Mouse (Mus musculus) left cerebral cortex, adult 11 months (tissue): ENCODE results near the gene Pde4dip.
A peak's percentile ranks its signal among the peaks of the same experiment; 100 is the strongest.

Experiments
- DNase-seq: peaks from one replicate; pipeline ENCODE4 v3.0.0; 2022; ENCODE audit warnings: low spot score

The Pde4dip gene

DNA sequence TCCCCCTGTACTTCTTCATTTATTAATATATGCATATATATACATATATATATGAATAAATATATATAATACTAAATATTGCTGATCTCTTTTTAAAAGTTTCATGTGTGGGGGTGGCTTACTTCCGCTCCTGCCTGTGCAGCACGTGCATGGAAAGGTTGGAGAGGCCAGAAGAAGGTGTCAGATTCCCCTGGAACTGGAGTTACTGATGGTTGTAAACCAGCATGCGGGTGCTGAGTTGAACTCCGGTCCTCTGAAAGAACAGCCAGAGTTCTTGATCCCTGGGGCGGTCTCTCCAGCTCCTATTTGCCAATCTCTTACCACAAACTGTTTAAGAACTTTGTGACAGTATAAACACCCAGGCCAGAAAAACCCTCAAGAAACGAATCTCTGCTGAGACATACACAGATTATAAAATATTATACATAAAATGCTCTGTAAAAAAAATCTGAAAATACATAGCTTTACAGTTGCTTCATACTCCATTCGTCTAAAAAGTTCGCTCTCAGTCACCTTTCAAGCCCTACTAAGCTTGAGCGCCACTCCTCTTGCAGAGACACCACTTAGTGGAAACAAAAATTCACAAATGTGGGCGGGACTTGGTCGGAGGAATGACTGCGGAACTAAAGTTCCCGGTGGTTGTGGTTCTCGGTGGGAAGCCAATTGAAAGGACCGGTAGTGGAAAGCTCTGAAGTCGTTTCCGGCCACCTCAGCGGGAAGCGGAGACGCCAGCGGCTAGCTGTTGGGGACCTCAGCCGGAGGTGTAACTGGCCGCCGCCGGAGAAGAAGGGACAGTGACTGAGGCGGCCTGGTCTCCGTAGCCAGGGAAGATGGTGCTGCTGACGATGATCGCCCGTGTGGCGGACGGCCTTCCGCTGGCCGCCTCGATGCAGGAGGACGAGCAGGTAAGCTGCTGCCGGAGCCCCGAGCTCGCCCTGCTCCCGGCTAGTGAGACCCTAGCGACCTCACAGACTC, 12.3 kb upstream of the Pde4dip start, which contains the start of gene Sec22b:
TSS of gene Sec22b (plus strand) at position 675 of the 975 bp plus-strand sequence.
- peak; percentile 75 for DNase-seq

DNA sequence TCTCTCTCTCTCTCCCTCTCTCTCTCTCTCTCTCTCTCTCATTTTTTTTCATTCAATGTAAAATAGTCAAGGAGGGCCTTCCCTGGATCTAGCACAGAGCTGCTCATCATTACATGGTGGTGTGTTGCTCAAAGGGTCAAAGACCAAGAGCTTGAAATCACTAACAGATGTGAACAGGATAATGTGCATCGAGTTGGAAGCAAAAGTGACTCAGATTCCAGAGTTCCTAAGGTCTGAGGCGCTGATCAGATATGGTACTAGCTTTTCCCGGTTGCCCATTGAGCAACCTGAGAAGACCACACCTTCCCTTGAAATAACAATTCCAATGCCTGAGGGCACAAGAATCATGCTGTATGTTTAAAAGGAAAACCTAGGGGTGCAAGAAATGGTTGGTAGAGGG, 9.9 kb upstream of the Pde4dip start:
- DNase-seq, result no peak

DNA sequence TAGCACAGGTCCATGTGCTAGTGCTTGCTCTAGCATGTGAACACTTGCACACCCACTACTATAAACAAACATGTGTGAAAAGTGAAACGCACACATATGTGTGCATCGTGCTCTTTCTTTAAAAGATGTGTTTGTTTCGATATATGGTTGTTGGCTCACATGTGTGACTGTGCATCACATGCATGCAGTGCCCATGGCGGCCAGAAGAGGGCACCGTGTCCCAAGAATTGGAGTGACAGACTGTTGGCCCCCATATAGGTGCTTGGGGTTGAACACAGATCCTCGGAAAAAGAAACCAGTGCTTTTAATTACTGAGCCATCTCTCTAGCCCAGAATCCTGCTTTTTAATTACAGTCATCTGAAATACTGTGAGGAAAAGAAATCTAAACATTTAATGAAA, 6.2 kb upstream of the Pde4dip start:
- DNase-seq, result no peak

DNA sequence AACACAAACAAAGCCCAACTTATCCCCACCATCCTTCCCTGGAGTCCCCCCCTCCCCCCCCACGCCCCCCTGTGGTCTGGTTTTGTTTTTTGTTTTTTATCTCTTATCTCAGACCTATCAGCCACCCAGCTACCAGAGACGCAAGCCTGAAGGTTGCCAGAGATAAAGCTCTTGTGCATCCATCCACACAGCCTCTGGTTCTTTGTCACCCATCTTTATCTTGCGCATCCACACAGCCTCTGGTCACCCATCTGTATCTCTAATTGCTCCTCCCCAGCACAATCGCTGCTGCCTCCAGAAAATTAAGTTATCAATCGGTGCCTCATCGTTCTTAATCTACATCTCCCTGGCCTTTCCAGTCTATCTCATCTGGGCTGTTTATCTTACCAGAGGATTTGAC, 1.7 kb upstream of the Pde4dip start:
- DNase-seq, result no peak

DNA sequence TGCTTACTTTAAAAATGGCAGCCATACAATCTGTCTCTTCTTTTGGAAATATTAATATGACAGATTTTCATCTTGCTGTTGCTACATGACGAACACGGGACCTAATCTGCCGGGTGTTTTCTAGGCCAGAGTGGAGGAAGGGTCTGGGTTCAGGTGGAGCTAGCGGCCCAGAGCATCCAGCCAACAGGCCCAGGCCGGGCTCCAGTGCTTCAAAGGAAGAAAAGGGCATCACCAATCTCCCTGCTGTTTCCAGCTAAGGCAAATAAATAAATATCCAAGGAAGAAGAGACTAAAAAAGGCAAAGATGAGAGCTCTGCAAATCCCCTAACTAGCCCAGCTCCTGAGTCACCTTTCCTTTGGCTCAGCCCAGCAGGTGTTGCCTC, 731 bp downstream of the Pde4dip start:
- DNase-seq, result no peak

DNA sequence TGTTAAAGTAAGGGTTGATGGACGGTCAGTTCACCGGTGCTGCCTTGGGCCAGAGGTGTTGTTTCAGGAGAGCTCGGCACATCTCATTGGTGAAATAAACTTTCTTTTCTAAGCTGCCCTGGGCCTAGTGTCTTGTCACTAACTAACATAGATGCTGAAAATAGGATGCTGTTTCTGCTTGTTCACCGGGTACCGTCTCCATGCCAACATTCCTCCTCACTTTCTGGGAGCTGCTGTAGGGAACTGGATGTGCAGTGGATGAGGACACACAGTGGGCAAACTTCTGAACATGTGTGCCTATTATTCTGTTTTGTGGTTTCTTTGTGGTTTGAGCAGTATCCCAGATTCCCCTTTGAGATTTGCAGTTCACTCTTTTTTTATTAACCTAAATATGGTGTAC, 6.9 kb downstream of the Pde4dip start:
- peak; percentile 37 for DNase-seq

DNA sequence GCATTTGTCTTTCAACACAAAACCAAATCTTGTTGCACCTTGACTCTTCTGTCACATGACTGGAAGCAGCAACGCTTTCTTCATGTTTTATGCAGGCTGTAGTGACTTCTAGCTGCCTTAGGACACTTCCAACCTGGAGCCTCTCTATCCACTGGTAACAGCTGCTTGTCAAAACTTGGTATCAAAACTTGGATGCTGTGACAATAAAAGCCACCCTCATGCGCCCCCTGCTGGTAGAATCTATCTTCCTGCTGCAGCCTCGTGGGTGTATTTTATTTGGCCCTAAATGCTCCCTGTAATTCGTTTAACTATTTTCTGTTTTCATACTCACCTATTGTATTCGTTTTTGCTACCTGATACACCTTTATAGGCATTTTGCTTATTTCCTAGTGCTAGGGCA, 9.3 kb downstream of the Pde4dip start:
- peak; percentile 51 for DNase-seq

DNA sequence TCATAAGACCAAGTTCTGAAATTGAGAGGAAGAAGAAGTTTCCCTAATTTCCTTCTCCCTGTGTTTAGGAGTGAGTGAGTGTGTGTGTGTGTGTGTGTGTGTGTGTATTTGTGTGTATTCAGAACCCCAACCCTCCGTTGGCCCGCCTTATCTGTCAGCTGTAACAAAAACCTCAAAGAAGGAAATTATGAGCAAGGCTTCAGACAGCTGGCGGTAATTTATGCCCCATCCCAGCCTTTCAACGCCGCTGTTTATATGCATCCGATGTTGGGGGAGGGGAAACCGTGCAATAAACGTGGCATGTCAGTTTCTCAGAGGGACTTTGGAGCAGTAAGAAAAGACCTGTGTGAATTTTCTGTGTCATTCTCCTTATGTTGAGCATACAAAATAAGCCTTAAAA, 12.2 kb downstream of the Pde4dip start:
- no peak for DNase-seq

DNA sequence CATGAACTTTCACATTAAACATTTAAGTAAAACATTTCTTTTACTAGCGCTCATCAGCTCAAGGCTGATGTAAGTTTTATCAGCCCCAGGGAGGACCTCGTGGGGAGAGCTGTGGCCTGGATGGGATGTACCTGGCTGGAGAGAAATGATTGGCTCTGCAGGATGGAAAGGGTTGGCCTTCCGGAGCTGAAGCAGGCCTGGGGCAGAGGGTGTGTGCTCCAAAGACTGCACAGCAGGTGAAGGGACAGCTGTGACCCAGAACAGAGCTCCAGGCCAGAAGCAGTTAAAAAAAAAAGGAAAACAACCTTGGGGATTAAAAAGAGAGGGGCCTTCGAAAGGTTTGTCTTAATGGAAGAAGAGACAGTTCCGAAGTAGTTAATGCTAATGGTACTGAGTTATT, 13.7 kb downstream of the Pde4dip start:
- DNase-seq, result no peak

DNA sequence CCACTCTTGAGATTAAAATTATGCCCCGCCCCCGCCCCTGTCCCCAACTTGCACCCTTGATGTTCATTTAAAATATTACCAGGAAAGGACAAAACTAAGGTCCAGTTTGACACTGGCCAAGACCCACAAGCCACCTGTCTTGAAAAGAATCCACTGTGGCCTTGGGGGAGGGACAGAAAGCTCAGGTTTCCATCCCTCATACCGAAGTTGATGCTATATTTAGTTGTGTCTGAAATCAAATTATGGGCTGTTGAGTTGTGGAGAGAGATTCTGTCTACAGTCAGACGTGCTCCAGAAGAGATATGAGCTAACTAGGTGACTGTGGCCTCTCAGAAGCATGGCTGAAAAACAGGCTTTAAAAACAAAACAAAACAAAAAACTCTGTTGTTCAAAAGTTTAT, 18.8 kb downstream of the Pde4dip start:
- no peak for DNase-seq

DNA sequence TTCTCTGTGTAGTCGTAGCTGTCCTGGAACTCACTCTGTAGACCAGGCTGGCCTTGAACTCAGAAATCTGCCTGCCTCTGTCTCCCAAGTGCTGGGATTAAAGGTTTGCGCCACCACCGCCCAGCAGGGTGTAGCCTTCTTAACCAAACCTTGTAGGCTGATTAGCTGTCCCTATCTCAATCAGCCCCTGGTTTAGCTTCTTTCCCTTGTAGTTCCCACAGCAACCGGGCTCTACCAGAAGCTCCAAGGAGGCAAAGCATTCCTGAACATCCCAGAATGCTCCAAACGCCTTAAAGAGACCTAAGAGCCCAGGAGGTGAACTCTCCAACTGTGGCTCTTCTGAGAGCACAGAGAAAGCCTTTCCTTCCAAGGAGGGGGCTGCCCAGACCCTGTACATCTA, 19.8 kb downstream of the Pde4dip start:
- DNase-seq, result no peak

DNA sequence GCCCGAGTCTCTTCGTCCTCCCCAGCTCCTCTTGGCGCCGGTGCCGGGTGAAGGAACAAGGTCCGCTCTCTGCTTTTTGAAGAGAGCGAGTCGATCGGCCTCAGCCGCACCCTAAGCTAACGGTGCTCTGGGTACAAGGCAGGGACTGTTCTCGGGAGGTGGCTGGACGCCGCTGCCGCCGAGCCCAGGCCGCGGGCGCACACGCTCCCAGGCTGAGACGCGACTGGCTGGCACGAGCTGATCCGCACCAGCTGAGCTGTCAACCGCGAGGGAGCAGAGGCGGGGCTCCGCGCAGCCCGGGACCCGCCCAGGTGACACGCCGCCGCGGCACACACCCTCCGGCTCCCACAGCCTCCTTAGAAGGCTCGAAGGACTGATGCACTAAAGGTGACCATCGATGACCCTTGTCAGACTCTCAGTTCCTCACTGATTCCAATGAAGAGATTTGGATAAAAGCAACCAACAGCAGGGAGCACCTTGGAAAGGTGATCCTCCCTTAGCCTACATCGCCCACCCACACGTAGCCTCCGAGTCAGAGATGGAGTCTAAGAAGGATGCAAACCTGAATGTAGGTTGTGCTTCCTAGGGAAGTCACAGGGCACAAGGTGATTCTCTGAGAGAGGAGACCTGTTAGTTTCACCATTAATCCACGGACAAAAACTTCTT, 20.4 kb downstream of the Pde4dip start:
- peak; percentile 68 for DNase-seq

DNA sequence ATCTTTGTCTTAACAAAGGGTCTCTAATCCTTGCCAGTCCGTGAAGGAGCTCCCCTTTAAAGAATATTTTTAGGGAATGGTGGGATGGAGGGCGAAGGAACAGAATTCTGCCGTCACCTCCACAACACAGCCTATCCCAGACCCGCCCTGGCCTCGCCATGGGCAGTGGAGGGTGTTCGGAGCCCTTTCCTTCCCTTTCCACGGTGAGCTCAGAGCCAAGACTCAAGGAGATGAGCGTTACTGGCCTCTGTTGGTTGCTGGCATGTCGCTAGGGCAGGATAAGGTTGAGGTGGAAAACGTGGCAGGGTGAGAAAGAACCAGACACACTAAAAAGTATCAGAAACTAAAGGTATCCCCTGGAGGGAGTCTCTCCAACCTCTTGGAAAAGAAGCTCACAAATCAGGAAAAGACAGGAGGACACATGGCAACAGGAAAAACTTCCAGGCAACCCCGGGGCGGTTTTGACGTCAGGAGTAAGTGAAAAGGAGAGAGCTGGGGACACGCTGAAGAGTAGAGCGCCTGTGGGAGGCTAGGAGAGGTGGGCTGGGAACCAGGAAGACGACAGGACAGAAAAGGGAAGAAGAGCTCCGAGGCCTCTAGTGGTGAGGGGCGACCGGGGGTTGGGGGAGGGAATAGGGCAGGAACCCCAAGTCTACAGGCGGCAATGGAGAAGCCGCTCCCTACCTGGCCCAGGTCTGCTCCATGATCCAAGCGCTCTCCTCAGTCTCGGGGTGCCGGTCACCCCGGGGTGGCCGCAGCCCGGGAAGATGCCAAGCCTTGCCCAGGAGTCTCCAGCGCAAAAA, 21.1 kb downstream of the Pde4dip start:
- no peak for DNase-seq

DNA sequence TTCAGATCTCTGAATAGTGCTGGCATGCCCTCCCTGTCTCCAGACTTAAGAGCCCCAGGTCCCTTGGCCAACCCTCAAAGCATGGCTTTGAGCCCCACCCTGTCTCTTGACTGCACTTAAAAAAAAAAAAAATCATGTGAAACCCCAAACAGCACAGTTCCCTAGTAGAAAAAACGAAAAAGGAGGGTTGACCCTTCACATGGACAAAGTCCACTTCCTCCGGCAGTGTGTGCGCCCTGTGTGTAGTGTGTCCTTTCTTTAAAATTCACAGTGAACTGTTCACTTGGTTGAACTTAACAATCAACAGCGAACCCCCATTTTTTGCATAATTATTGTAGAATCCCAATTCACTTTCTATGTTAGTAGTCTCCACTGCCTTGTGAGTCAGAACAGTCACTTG, 21.8 kb downstream of the Pde4dip start:
- no peak for DNase-seq

DNA sequence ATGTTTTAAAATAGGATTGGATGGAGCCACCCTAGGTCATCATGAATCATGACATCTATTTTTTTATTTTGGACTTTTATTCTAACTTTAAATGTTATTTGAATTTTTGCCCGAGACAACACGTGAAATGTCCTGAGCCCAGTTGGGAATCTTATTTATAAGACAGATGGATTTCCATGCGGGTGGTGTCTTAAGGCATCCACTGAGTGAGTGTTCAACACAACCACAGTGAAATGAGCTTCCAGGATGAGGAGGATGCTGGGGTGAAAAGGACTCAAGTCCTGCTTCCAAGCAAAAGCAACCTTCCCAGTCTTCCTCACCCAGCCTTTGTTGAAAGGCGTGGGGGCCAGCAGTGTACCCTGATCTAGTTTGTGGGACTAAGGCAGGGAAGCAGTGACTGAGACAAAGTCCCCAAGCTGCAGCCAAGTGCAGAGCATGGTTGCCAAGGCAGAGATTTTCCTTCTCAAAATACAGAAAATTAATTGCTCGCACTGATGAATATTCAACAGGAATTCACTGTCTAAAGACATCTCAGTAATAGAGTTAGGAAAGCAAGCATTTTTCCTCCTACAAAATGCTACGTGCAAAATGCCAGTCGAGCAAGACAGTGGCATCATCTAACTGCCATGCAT, 27.6 kb downstream of the Pde4dip start:
- DNase-seq, result no peak

DNA sequence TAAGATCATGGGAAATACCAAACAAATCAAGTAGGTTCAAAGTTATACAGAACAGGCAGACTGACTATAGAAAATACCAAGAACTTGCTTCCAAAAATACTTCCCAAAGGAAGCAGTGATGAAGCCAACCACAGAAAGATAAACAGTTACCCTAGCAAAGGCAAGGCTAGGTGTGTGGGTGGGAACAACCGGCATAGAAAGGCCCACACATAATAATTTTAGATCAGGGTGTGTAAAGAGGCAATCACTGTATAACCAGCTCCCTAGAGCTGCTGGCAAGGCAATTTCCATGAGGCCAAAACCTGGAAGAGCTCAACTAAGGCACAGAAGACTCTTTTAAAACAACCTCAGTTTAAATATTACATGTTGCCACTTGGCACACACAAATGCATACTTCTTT, 29.1 kb downstream of the Pde4dip start:
- peak; percentile 59 for DNase-seq

DNA sequence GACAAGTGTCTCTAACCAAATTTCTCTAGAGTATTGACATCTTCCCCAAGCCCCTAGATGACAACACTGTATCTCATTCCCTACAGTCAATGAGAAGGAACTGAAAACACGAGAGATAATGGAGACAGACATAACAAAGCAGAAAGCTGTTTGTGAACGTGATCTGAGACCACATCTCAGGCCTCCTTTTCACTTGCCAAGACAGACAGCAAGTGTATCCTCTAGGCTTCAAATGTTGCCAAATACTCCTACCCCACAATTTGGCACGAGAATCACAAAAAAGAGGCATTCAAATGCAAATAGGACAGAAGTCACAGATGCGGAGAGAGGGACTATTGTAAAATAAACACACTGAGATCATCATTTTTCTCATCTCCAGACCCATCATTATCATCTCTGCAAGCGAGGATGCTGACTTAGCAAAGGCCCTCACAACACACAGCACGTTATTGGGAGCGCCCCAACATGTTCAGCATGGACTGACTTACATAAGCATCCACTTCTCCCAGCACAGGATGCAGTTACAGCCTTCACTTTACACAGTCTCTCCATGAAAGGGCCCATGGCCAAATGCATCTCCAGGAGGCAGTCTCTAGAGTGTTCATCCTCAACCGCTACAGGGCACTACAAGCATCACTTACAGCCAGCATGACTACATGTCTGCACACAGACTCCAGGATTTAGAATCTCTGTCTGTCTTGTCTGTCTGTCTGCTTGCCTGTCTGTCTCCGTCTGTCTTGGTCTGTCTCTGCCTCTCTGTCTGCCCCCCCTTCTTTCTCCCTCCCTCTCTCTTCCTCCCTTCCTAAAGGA, 33.7 kb downstream of the Pde4dip start:
- DNase-seq, result peak; percentile 49

DNA sequence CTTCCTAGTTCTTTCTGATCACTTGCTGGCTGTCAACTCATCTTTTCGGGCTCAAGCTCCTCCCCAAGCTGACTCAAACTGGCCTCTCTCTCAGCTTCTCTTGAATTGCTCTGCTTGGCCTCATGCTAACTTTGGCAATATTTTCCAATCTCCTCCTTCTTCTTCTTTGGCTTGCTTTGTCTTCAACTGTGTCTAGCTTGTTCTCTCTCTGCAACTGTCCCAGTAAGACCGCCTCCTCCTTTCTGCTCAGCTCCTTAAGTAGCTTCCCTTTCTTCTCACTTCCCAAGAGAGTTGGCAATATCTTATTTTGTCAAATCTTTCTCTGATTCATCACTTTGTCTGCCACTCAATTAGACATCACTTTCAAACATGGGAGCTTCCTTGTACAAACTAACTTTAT, 36.7 kb downstream of the Pde4dip start:
- DNase-seq, result no peak

DNA sequence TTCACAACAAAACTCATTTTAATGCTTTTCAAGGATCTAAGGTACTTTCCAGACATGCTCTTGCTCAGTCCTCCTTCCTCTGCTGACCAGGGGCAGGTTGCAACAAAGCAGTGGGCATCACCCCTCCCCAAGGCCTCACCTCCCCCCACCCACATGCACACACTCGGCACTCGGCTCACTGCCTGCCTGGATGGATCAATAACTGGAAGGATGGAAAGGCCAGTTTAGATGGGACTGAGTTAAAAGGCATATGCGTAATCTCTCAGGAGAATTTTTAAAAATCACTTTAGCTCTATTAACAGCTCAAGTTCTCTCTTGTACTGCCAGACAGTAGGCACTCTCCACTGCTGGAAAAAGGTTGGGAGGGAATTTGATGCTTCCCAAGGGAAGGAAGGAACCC, 40.9 kb downstream of the Pde4dip start:
- DNase-seq, result no peak

DNA sequence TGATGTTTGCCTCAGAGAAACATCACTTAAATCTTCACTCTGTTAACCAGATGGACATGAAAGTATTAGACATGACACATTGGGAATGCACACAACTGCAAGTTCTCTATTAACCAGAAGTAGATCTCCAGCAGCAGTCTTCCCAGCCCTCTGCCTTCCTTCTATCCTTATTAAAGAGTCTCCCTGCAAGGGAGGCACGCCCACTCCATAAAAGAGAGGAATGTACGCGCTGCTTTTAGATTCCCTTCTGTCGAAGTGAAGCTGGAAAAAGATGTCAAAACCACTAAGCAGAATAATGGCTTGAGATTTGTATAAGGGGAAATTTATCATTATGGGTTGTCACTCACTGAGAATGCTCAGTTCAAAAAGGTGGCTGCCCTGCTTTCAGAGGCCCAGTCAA, 42.1 kb downstream of the Pde4dip start:
- no peak for DNase-seq

DNA sequence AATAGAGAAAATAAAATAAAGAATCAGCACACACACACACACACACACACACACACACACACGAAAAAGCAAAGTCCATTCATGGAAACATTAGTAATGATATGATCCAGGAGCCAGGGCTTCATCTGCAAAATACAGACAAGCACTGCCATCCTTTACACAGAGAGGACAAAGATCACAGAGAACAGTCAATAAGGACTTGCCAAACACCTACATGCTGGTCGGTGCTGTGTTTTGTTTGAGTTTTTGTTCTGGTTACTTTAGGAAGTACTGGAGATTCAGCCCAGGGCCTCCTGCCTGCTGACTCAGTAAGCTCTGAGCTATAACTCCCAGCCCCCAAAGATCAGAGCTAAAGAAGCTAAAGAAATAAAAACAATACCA, 43.7 kb downstream of the Pde4dip start:
- no peak for DNase-seq
